Mouse (Mus musculus) adrenal gland, postnatal 36 days (tissue): Measurements from ENCODE around the gene Eri3. TPM values are rescaled to one million over a fixed set of nuclear protein-coding genes. Genes with fewer than 3 reads are reported as not detected.

ENCODE experiments used
- DNase-seq, 2 experiments: peaks; one replicate each; pipeline ENCODE4 v3.0.0; 2021; ENCODE audit warnings: mixed read lengths in 1 of 2
- total RNA-seq, 2 experiments: library from RNA; stranded (reverse); gene quantifications; 2 replicates each; pipeline ENCODE4 v1.2.3; 2021

Eri3 gene
- total RNA-seq, 2 experiments from 2014 or later, result 68.3 to 72.1 TPM

GRCm38 (mm10) chr4:117570964-117571363, 20.8 kb downstream of the Eri3 start:
- DNase-seq, result no peak

GRCm38 (mm10) chr4:117577579-117577978, 27.4 kb downstream of the Eri3 start:
- no peak for DNase-seq

GRCm38 (mm10) chr4:117581626-117582025, 31.5 kb downstream of the Eri3 start:
- DNase-seq, result no peak

- DNase-seq, result no peak
These were observed 35.8 kb downstream of the Eri3 start for GRCm38 (mm10) chr4:117585995-117586394.

GRCm38 (mm10) chr4:117587447-117587846, 37.3 kb downstream of the Eri3 start:
- DNase-seq, result no peak

GRCm38 (mm10) chr4:117589081-117589660, 39.0 kb downstream of the Eri3 start:
- DNase-seq, result no peak

- peak; percentile 50 to 57 for DNase-seq
These were observed 40.6 kb downstream of the Eri3 start for GRCm38 (mm10) chr4:117590781-117591180.

GRCm38 (mm10) chr4:117592206-117592605, 42.0 kb downstream of the Eri3 start:
- no peak for DNase-seq

- no peak for DNase-seq
These were observed 45.1 kb downstream of the Eri3 start for GRCm38 (mm10) chr4:117595293-117595692.

GRCm38 (mm10) chr4:117599986-117600565, 49.9 kb downstream of the Eri3 start:
- no peak for DNase-seq

- no peak for DNase-seq
These were observed 51.2 kb downstream of the Eri3 start for GRCm38 (mm10) chr4:117601338-117601776.

GRCm38 (mm10) chr4:117605099-117605953, 55.2 kb downstream of the Eri3 start:
- no peak for DNase-seq

- DNase-seq, result no peak
These were observed 55.7 kb downstream of the Eri3 start for GRCm38 (mm10) chr4:117605954-117606227.

GRCm38 (mm10) chr4:117606831-117607610, 56.9 kb downstream of the Eri3 start:
- DNase-seq, result no peak

GRCm38 (mm10) chr4:117608265-117608664, 58.1 kb downstream of the Eri3 start:
- peak; percentile 23 to 57 for DNase-seq

- no peak for DNase-seq
These were observed 59.3 kb downstream of the Eri3 start for GRCm38 (mm10) chr4:117609371-117610039.

- DNase-seq, result no peak
These were observed 61.2 kb downstream of the Eri3 start for GRCm38 (mm10) chr4:117611385-117611784.

GRCm38 (mm10) chr4:117611814-117612213, 61.6 kb downstream of the Eri3 start:
- no peak for DNase-seq

- DNase-seq, result no peak
These were observed 62.5 kb downstream of the Eri3 start for GRCm38 (mm10) chr4:117612713-117613112.

- DNase-seq, result no peak
These were observed 63.1 kb downstream of the Eri3 start for GRCm38 (mm10) chr4:117613153-117613773.

GRCm38 (mm10) chr4:117616600-117616999, 66.4 kb downstream of the Eri3 start:
- DNase-seq, result no peak

- no peak for DNase-seq
These were observed 72.1 kb downstream of the Eri3 start for GRCm38 (mm10) chr4:117622270-117622669.
